Comparison of ENCODE assay signal across 12 mouse cellular contexts in genomic region chr13:77848868-77849267, GRCm38 (mm10).
A peak's percentile ranks its signal among the peaks of the same experiment; 100 is the strongest.
DNase-seq lines count a peak whose midpoint lies in the region; ATAC-seq and TF ChIP-seq lines count a peak whose summit lies in the region.
"Had no signal": no experiment of that assay in that cellular context is flagged by ENCODE, and none has a peak within 500 bp of the region (broad histone marks: within the 10 kb centered on the region; RNA-seq: fewer than 3 reads in every experiment).

No protein-coding gene starts in this region.

- H3K36me3 ChIP-seq in ES-E14 (ENCODE audit: control insufficient read depth, insufficient read depth, low read length, poor library complexity, severe bottlenecking): no peaks in the 10 kb centered on the region
- H3K36me3 ChIP-seq in liver, embryonic 14.5 days (replicated peaks; ENCODE audit: control insufficient read depth, insufficient read depth, low read depth): no peaks in the 10 kb centered on the region
- no peaks in the 10 kb centered on the region for H3K36me3 ChIP-seq in forebrain, embryonic 14.5 days (ENCODE audit: control insufficient read depth, insufficient read depth, low read length)
- H3K36me3 ChIP-seq: embryonic facial prominence, embryonic 13.5 days; lung, embryonic 15.5 days had no signal

- H3K27ac ChIP-seq in gastrocnemius, adult 2 months: no peak overlapping the region
- H3K27ac ChIP-seq in ES-E14 (ENCODE audit: insufficient read depth, low read depth, low read length, poor library complexity, severe bottlenecking): no peak overlapping the region
- no peak overlapping the region for H3K27ac ChIP-seq in liver, embryonic 14.5 days
- H3K27ac ChIP-seq in forebrain, embryonic 14.5 days (ENCODE audit: low read depth, low read length): no peak overlapping the region
- H3K27ac ChIP-seq: embryonic facial prominence, embryonic 13.5 days; lung, embryonic 15.5 days had no signal

- peak; percentile 25; the same call in 1 of the 2 replicates for TF ChIP-seq CTCF in gastrocnemius, adult 2 months (IDR thresholded peaks at IDR 0.05)
- peak; percentile 4; the same call in 1 of the 2 replicates for TF ChIP-seq CTCF in liver, embryonic 14.5 days (IDR thresholded peaks at IDR 0.05; ENCODE audit: low read depth)

- TF ChIP-seq EP300 in liver, embryonic 14.5 days (IDR thresholded peaks at IDR 0.05; ENCODE audit: low read depth): no peak

- ATAC-seq in liver, embryonic 14.5 days (ENCODE audit: insufficient read depth): no peak
- no peak for ATAC-seq in frontal cortex, adult (ENCODE audit: low TSS enrichment)
- ATAC-seq in forebrain, embryonic 14.5 days: no peak

- no peak overlapping the region for H3K9ac ChIP-seq in ES-E14 (ENCODE audit: insufficient read depth, low read depth, low read length, poor library complexity, severe bottlenecking)
- H3K9ac ChIP-seq in liver, embryonic 14.5 days (replicated peaks): no peak overlapping the region
- H3K9ac ChIP-seq in forebrain, embryonic 14.5 days (ENCODE audit: low read length): no peak overlapping the region
- H3K9ac ChIP-seq: embryonic facial prominence, embryonic 13.5 days; lung, embryonic 15.5 days had no signal

- 69% methylated on average over 4 of the region's 4 CpGs for WGBS in liver, embryonic 14.5 days (ENCODE audit: insufficient replicate concordance)
- 77% methylated on average over 4 of the region's 4 CpGs for WGBS in forebrain, embryonic 14.5 days

- DNase-seq in gastrocnemius, adult 2 months: no peak
- no peak for DNase-seq in gastrocnemius, postnatal 36 days
- peak; percentile 11 for DNase-seq in lung, postnatal 36 days
- no peak for DNase-seq in lung, postnatal 25 days (ENCODE audit: low spot score)
- DNase-seq in ES-E14 (ENCODE audit: low read depth, low spot score): peak; percentile 29
- no peak for DNase-seq in liver, embryonic 14.5 days (ENCODE audit: low read depth in 3 of 3, low spot score in 3 of 3)
- no peak for DNase-seq in forebrain, embryonic 14.5 days (ENCODE audit: low spot score)
- DNase-seq: heart, postnatal 14 days; kidney, adult 9 months had no signal

- intact Hi-C loops in gastrocnemius, adult 2 months (cut with DNase I): no loop called here
- intact Hi-C loops in gastrocnemius, postnatal 36 days (cut with DNase I): no loop called here

- H3K4me1 ChIP-seq in ES-E14 (ENCODE audit: control insufficient read depth in 2 of 2, insufficient read depth in 2 of 2, low read length in 2 of 2, poor library complexity in 1 of 2): no peaks in the 10 kb centered on the region
- H3K4me1 ChIP-seq in liver, embryonic 14.5 days (replicated peaks; ENCODE audit: control insufficient read depth in 2 of 2, insufficient read depth in 2 of 2, low read length in 1 of 2): no peaks in the 10 kb centered on the region
- H3K4me1 ChIP-seq in forebrain, embryonic 14.5 days (ENCODE audit: control insufficient read depth, insufficient read depth, low read length): no peaks in the 10 kb centered on the region
- H3K4me1 ChIP-seq: embryonic facial prominence, embryonic 13.5 days; lung, embryonic 15.5 days had no signal

- no peaks in the 10 kb centered on the region for H3K27me3 ChIP-seq in liver, embryonic 14.5 days (ENCODE audit: control insufficient read depth, insufficient read depth, low read length)
- no peaks in the 10 kb centered on the region for H3K27me3 ChIP-seq in forebrain, embryonic 14.5 days (replicated peaks; ENCODE audit: control insufficient read depth, insufficient read depth, low read length)
- H3K27me3 ChIP-seq: embryonic facial prominence, embryonic 13.5 days; lung, embryonic 15.5 days had no signal

- in situ Hi-C loops in ES-E14 (cut with MboI; ENCODE audit: low sequenced_read_pairs in 2 of 2, unreplicated experiment in 2 of 2): no loop called here

- no peak overlapping the region for H3K4me3 ChIP-seq in gastrocnemius, adult 2 months
- H3K4me3 ChIP-seq in ES-E14 (ENCODE audit: insufficient read depth in 1 of 2, low read depth in 1 of 2, low read length in 2 of 2, poor library complexity in 1 of 2, severe bottlenecking in 1 of 2): no peak overlapping the region
- H3K4me3 ChIP-seq in liver, embryonic 14.5 days (ENCODE audit: insufficient read depth in 1 of 2, low read depth in 2 of 2, low read length in 2 of 2): no peak overlapping the region
- no peak overlapping the region for H3K4me3 ChIP-seq in forebrain, embryonic 14.5 days (ENCODE audit: low read depth, low read length)
- H3K4me3 ChIP-seq: embryonic facial prominence, embryonic 13.5 days; lung, embryonic 15.5 days had no signal

- H3K4me2 ChIP-seq in liver, embryonic 14.5 days (ENCODE audit: low read depth): no peak overlapping the region
- no peak overlapping the region for H3K4me2 ChIP-seq in forebrain, embryonic 14.5 days (ENCODE audit: low read length)
- H3K4me2 ChIP-seq: embryonic facial prominence, embryonic 13.5 days; lung, embryonic 15.5 days had no signal

- no peaks in the 10 kb centered on the region for H3K9me3 ChIP-seq in ES-E14 (ENCODE audit: control insufficient read depth, insufficient read depth, low read depth, low read length)
- no peaks in the 10 kb centered on the region for H3K9me3 ChIP-seq in liver, embryonic 14.5 days (ENCODE audit: control insufficient read depth, low read length)
- no peaks in the 10 kb centered on the region for H3K9me3 ChIP-seq in forebrain, embryonic 14.5 days (replicated peaks; ENCODE audit: control insufficient read depth, low read length)
- H3K9me3 ChIP-seq: embryonic facial prominence, embryonic 13.5 days; lung, embryonic 15.5 days had no signal

TF ChIP-seq in ES-E14, 5 proteins besides CTCF, POLR2A, EP300 and RAD21:
- TF ChIP-seq HCFC1 (IDR thresholded peaks at IDR 0.05; ENCODE audit: borderline replicate concordance, insufficient read depth, low read length) (no peak), ZC3H11A (IDR thresholded peaks at IDR 0.05; ENCODE audit: borderline replicate concordance, low read depth, low read length) (peak; percentile 72; the same call in 1 of the 2 replicates)

Comparison
In these comparisons a context has a peak if more than half of its experiments do, and no peak if none do; other contexts are left out.
1. DNase-seq: peak in lung, postnatal 36 days (single experiment) and ES-E14 (single experiment); none in gastrocnemius, adult 2 months (single experiment), gastrocnemius, postnatal 36 days (0 of 2), lung, postnatal 25 days (single experiment), liver, embryonic 14.5 days (0 of 3) and forebrain, embryonic 14.5 days (single experiment).